Mouse (Mus musculus) small intestine, adult 10 weeks (tissue): ENCODE data around the gene Rgn. TPM values are rescaled to one million over a fixed set of nuclear protein-coding genes. Genes with fewer than 3 reads are reported as not detected.

Experiments used
- polyA plus RNA-seq: library from polyadenylated mRNA; stranded (reverse); fragments of 350-450 nt; fragmentation: Illumina TruSeq; extraction: RNeasy Lipid Tissue Mini Kit (QIAGEN cat#74804); gene quantifications from one replicate; pipeline ENCODE4 v1.2.3, GENCODE M21; 2014; ENCODE audit warnings: low replicate concordance

Gene Rgn
- 29.1 TPM for polyA plus RNA-seq

DNA sequence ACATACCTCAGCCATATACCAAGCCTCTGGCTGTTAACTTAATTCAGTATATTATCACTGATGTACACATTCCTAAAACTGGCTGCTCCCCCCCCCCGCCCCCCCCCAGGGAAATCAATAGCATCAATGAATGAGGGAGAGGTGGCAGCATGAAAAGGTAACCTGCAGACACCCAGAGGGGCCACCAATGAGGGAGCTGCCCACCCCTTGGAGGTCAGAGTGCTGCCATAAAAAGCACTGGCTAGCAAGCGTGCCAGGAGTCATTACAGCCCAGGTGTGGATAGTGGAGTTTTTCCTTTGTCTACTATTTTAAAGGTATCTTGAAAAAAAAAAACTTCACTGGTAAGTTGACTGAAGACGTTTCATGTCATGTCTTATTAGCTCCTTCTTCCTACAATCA is at the start of gene Rgn:
Gene Rgn, plus strand, starts transcription at position 256 of the 400 bp plus-strand sequence.

Other genes starting within 250 kb of the Rgn start
- gene Rp2, start 185.3 kb upstream of the Rgn start, polyA plus RNA-seq, result 140 TPM
- 17.1 TPM for gene Jade3, start 124.1 kb upstream of the Rgn start, polyA plus RNA-seq
- 3.8 TPM for gene Rbm10, start 67.7 kb downstream of the Rgn start, polyA plus RNA-seq
- 15.7 TPM for gene Ndufb11, start 67.8 kb downstream of the Rgn start, polyA plus RNA-seq
- 71.9 TPM for gene Uba1, start 108.5 kb downstream of the Rgn start, polyA plus RNA-seq
- 16.9 TPM for gene Cdk16, start 138.2 kb downstream of the Rgn start, polyA plus RNA-seq
- 1.6 TPM for gene Usp11, start 154.1 kb downstream of the Rgn start, polyA plus RNA-seq
- gene Araf, start 248.0 kb downstream of the Rgn start, polyA plus RNA-seq, result 62.5 TPM